Mouse (Mus musculus) hindbrain, embryonic 10.5 days (tissue): ENCODE measurements around the gene Pnp2. TPM values are rescaled to one million over a fixed set of nuclear protein-coding genes. Genes with fewer than 3 reads are reported as not detected.

Experiments
- DNase-seq: peaks from one replicate; pipeline ENCODE4 v3.0.0-alpha.2; 2017; ENCODE audit warnings: low spot score
- H3K27ac ChIP-seq: fragments of 300-500 bp; sonication (generic); 2 replicates; pipeline ENCODE4 v1.5.1; 2016; ENCODE audit warnings: mild to moderate bottlenecking, moderate library complexity
- H3K27me3 ChIP-seq: fragments of 300-500 bp; sonication (generic); 2 replicates; pipeline ENCODE4 v1.6.1; 2016; ENCODE audit warnings: mild to moderate bottlenecking; ENCODE audit not compliant: poor library complexity, insufficient read depth, severe bottlenecking
- H3K36me3 ChIP-seq: fragments of 300-500 bp; sonication (generic); 2 replicates; pipeline ENCODE4 v1.6.1; 2016; ENCODE audit warnings: mild to moderate bottlenecking, moderate library complexity
- H3K4me1 ChIP-seq: fragments of 300-500 bp; sonication (generic); replicated peaks from 2 replicates; pipeline ENCODE4 v1.6.1; 2016; ENCODE audit warnings: mild to moderate bottlenecking
- H3K4me3 ChIP-seq: fragments of 300-500 bp; sonication (generic); 2 replicates; pipeline ENCODE4 v1.5.1; 2016; ENCODE audit warnings: mild to moderate bottlenecking, moderate library complexity
- H3K9me3 ChIP-seq: fragments of 300-500 bp; sonication (generic); 2 replicates; pipeline ENCODE4 v1.6.1; 2016; ENCODE audit warnings: mild to moderate bottlenecking, moderate library complexity
- WGBS: fragments of 180-500 bp; shearing (Covaris S2); methylation state at CpG from one replicate; pipeline ENCODE4 v1.1.7; 2016; 5-methylcytosine and 5-hydroxymethylcytosine counted together
- polyA plus RNA-seq: library from polyadenylated mRNA; unstranded; fragments of >200 nt; fragmentation: Nextera tagmentation; extraction: Ambion mirVana; gene quantifications from 2 replicates; pipeline ENCODE4 v1.2.1, GENCODE M21; 2016

Pnp2 gene
- polyA plus RNA-seq, 1 experiment from 2014 or later, result 0.54 TPM

DNA sequence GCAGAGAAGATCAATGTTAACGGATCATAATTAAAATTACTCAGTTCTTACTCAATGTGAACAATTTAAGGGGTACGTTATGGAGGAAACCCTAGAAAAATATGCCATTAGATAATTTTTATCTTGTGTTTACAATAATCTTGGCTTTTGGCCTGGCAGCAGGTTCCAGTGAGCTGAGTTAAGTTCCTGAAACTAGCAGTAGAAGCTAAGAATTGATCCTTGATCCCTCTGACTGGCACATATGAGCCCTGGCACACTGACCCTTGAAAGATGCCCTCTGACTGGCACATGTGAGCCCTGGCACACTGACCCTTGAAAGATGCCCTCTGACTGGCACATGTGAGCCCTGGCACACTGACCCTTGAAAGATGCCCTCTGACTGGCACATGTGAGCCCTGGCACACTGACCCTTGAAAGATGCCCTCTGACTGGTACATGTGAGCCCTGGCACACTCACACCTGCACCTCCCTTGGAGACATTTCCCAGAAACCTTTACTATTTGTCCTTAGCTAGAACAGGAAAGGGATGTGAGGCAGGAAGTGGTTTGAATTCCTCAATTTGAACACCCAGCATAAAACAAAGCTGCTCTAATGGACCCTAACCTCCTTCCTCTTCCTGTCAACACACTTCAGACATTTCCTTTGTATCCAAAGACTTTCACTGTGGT lies 42.3 kb downstream of the Pnp2 start:
- H3K9me3 ChIP-seq, result no peaks in the 10 kb centered on the region
- no peak for DNase-seq
- H3K36me3 ChIP-seq, result no peaks in the 10 kb centered on the region
- no peak overlapping the region for H3K4me3 ChIP-seq
- H3K27ac ChIP-seq, result no peak overlapping the region
- H3K27me3 ChIP-seq, result no peaks in the 10 kb centered on the region
- no peaks in the 10 kb centered on the region for H3K4me1 ChIP-seq
- 84% methylated on average over 2 of the region's 2 CpGs for WGBS

DNA sequence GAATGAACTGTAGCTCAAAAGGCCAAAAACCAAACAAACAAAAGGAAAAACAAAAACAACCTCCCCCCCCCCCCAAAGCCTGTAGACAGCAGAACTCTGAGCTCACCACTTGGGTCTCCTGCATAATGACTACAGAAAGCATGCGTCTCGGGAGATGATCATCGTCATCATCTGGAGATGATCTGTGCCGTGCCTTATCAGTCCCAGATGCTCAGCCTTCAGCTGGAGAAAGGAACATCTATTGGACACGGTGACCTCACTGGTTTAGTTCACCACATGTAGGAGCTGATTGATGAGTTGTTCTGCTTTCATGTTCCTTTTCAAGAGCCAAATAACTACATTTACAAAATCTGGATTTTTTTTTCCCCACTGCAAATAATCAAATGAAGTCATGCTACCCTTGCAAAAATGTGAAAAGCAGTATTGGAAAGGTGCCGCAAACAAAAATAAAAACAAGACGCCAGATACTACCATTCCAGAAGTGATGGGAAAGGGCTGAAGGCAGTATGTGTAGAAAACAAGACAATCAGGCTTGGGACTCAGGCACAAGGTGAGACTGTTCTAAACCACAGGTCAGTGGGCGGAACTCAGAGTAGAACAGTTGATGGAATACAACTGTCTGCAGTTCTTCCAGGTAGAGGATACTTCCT lies 51.5 kb downstream of the Pnp2 start, which contains the start of gene Rnase10:
Gene Rnase10 (plus strand): TSS at position 600 of the 650 bp plus-strand sequence.
- DNase-seq, result no peak
- Histone ChIP-seq H3K27me3 (no peaks in the 10 kb centered on the region), H3K27ac (no peak within 1 kb of the TSS), H3K4me3 (no peak within 1 kb of the TSS), H3K36me3 (no peaks in the 10 kb centered on the region), H3K9me3 (no peaks in the 10 kb centered on the region), H3K4me1 (no peaks in the 10 kb centered on the region)
- WGBS, result 82% methylated on average over 8 of the region's 8 CpGs

DNA sequence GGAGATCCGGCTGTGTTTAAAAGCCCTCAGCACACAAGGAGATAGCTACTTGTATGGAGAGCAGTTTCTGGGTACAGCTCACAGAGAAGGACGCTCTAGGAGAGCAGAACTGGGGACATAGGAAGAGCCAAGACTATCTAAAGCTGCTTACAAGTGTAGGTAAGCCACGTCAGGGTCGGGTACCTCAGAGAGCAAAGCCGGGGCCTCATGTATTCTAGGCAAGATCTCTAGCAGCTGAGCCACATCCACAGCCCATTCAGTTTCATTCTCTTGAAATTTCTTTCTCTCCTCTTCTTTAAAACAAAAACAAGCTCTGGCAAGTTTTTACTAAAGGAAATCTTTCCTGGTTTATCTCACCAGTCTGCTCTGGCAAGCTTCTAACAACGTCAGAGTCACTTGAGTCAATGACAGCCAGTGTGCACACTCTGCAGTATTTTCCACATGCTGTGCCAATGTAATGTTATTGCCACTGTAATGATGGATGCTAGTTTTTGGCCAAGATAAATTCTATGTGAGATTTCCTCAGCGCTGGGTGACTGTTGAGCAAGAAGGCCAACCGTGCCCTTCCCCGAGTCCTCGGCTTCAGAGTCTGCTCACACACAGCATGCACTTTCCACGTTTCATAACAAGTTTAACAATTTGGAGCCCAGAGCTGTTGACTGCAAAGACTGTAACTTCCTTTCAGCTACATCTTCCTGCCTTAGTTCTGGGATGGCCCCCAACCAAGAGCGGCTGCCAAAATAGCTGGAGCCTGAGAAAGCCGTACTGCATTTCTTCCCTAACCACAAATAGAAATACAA lies 52.3 kb downstream of the Pnp2 start:
- no peak overlapping the region for H3K4me3 ChIP-seq
- no peaks in the 10 kb centered on the region for H3K36me3 ChIP-seq
- DNase-seq, result no peak
- H3K9me3 ChIP-seq, result no peaks in the 10 kb centered on the region
- no peak overlapping the region for H3K27ac ChIP-seq
- WGBS, result 84% methylated on average over 13 of the region's 13 CpGs
- no peaks in the 10 kb centered on the region for H3K27me3 ChIP-seq
- H3K4me1 ChIP-seq, result no peaks in the 10 kb centered on the region

DNA sequence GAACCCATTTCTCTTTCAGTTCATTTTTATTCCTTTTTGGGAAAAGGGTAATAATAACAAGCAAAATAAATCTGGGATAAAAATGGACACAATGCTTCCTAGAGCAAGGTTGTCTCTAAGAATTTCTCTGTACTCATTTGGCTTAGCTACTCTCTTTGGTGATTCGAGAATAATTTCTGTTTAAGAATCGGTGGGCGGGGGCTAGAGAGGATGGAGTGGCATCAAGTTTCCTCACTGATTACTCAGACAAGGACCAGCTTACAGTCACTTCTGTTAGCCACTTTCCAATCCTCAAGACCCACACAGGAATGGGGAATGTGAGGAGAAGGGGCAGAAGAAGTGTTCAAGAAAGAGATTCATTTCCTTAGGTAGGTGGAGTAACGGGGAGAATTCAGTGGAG lies 53.0 kb downstream of the Pnp2 start:
- DNase-seq, result no peak
- 89% methylated on average over 4 of the region's 4 CpGs for WGBS
- H3K36me3 ChIP-seq, result no peaks in the 10 kb centered on the region
- no peak overlapping the region for H3K27ac ChIP-seq
- no peaks in the 10 kb centered on the region for H3K27me3 ChIP-seq
- H3K9me3 ChIP-seq, result no peaks in the 10 kb centered on the region
- H3K4me3 ChIP-seq, result no peak overlapping the region
- no peaks in the 10 kb centered on the region for H3K4me1 ChIP-seq

DNA sequence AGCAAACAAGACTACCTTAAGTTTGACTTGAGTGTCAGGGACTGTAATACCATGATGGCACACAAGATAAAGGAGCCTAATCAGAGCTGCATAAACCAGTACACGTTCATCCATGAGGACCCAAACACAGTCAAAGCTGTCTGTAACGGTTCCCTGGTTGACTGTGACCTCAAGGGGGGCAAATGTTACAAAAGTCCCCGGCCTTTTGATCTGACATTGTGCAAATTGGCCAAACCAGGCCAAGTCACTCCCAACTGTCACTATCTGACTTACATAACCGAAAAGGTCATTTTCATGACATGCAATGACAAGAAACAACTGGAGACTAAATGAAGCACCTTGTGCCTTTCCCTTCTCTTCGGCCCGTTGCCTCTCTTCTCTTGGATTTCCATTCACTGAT lies 53.8 kb downstream of the Pnp2 start:
- Histone ChIP-seq H3K4me1 (no peaks in the 10 kb centered on the region), H3K27ac (no peak overlapping the region), H3K27me3 (no peaks in the 10 kb centered on the region), H3K36me3 (no peaks in the 10 kb centered on the region), H3K4me3 (no peak overlapping the region), H3K9me3 (no peaks in the 10 kb centered on the region)
- DNase-seq, result no peak
- WGBS, result 84% methylated on average over 6 of the region's 6 CpGs

Other genes starting within 250 kb of the Pnp2 start
- not detected in 2 replicates for gene Olfr748, start 248.6 kb upstream of the Pnp2 start, polyA plus RNA-seq
- not detected in 2 replicates for gene Olfr749, start 210.9 kb upstream of the Pnp2 start, polyA plus RNA-seq
- 108 and 123 TPM in 2 replicates for gene Ttc5, start 170.5 kb upstream of the Pnp2 start, polyA plus RNA-seq
- gene Ccnb1ip1, start 148.3 kb upstream of the Pnp2 start, polyA plus RNA-seq, result not detected in 2 replicates
- 58.5 and 64.1 TPM in 2 replicates for gene Parp2, start 148.2 kb upstream of the Pnp2 start, polyA plus RNA-seq
- gene Tep1, start 85.4 kb upstream of the Pnp2 start, polyA plus RNA-seq, result 6.0 and 6.2 TPM in 2 replicates
- 0.09 and 0.20 TPM in 2 replicates for gene Klhl33, start 58.5 kb upstream of the Pnp2 start, polyA plus RNA-seq
- gene Osgep, start 31.1 kb upstream of the Pnp2 start, polyA plus RNA-seq, result 164 and 174 TPM in 2 replicates
- gene Apex1, start 31.0 kb upstream of the Pnp2 start, polyA plus RNA-seq, result 384 and 423 TPM in 2 replicates
- 59.0 and 63.9 TPM in 2 replicates for gene Pip4p1, start 25.1 kb upstream of the Pnp2 start, polyA plus RNA-seq
- gene Pnp, start 24.9 kb upstream of the Pnp2 start, polyA plus RNA-seq, result 72.3 and 83.2 TPM in 2 replicates
- gene Gm49342, start 11.5 kb upstream of the Pnp2 start, polyA plus RNA-seq, result not detected in 2 replicates
- 0.10 TPM in 1 of 2 replicates, not detected in the other for gene Rnase10, start 51.8 kb downstream of the Pnp2 start, polyA plus RNA-seq
- gene Rnase9, start 85.9 kb downstream of the Pnp2 start, polyA plus RNA-seq, result not detected in 2 replicates
- gene Rnase11, start 94.2 kb downstream of the Pnp2 start, polyA plus RNA-seq, result not detected in 2 replicates
- gene Rnase12, start 101.7 kb downstream of the Pnp2 start, polyA plus RNA-seq, result not detected in 2 replicates
- gene Olfr750, start 118.4 kb downstream of the Pnp2 start, polyA plus RNA-seq, result 0.03 TPM in 1 of 2 replicates, not detected in the other
- gene Rnase4, start 135.1 kb downstream of the Pnp2 start, polyA plus RNA-seq, result 11.5 and 17.5 TPM in 2 replicates
- gene Ang, start 135.2 kb downstream of the Pnp2 start, polyA plus RNA-seq, result 3.3 and 4.5 TPM in 2 replicates
- 0.37 TPM in 1 of 2 replicates, not detected in the other for gene Eddm3b, start 158.4 kb downstream of the Pnp2 start, polyA plus RNA-seq
- gene Rnase6, start 167.9 kb downstream of the Pnp2 start, polyA plus RNA-seq, result 0.29 TPM in 1 of 2 replicates, not detected in the other
- gene Rnase1, start 190.8 kb downstream of the Pnp2 start, polyA plus RNA-seq, result 0.27 TPM in 1 of 2 replicates, not detected in the other
- gene Rnase2b, start 206.3 kb downstream of the Pnp2 start, polyA plus RNA-seq, result not detected in 2 replicates
- not detected in 2 replicates for gene Ang2, start 243.2 kb downstream of the Pnp2 start, polyA plus RNA-seq
- not detected in 2 replicates for gene Ear14, start 247.4 kb downstream of the Pnp2 start, polyA plus RNA-seq